Mouse (Mus musculus) kidney, postnatal 0 days (tissue): Measurements from ENCODE around the gene Mrpl20. TPM values are rescaled to one million over a fixed set of nuclear protein-coding genes. Genes with fewer than 3 reads are reported as not detected.
A peak's percentile ranks its signal among the peaks of the same experiment; 100 is the strongest.

Source experiments
- ATAC-seq: fragments of 200-750 bp; cut with Nextera tagmentation; replicated peaks from 2 replicates; pipeline ENCODE4 v1.8.0; 2017; ENCODE audit warnings: low read depth, moderate number of reproducible peaks, moderate TSS enrichment, moderate library complexity; ENCODE audit not compliant: low FRiP score
- DNase-seq: peaks from one replicate; pipeline ENCODE4 v3.0.0-alpha.2; 2016; ENCODE audit warnings: low spot score
- H3K27ac ChIP-seq: fragments of 300-500 bp; sonication (generic); 2 replicates; pipeline ENCODE4 v1.5.1; 2014; ENCODE audit warnings: mild to moderate bottlenecking
- H3K27me3 ChIP-seq: fragments of 300-500 bp; sonication (generic); 2 replicates; pipeline ENCODE4 v1.6.1; 2014; ENCODE audit warnings: low read length, mixed read lengths; ENCODE audit not compliant: insufficient read depth
- H3K36me3 ChIP-seq: fragments of 300-500 bp; sonication (generic); 2 replicates; pipeline ENCODE4 v1.6.1; 2014; ENCODE audit warnings: low read length, mixed read lengths; ENCODE audit not compliant: insufficient read depth
- H3K4me1 ChIP-seq: fragments of 300-500 bp; sonication (generic); replicated peaks from 2 replicates; pipeline ENCODE4 v1.6.1; 2014; ENCODE audit warnings: antibody characterized with exemption, low read length, mixed read lengths; ENCODE audit not compliant: insufficient read depth
- H3K4me2 ChIP-seq: fragments of 300-500 bp; sonication (generic); 2 replicates; pipeline ENCODE4 v1.6.1; 2014; ENCODE audit warnings: mild to moderate bottlenecking, low read length, moderate library complexity, mixed read lengths
- H3K4me3 ChIP-seq: fragments of 300-500 bp; sonication (generic); replicated peaks from 2 replicates; pipeline ENCODE4 v1.5.1; 2014; ENCODE audit warnings: low read depth, low read length
- H3K9ac ChIP-seq: fragments of 300-500 bp; sonication (generic); 2 replicates; pipeline ENCODE4 v1.6.1; 2014; ENCODE audit warnings: low read depth, low read length
- H3K9me3 ChIP-seq: fragments of 300-500 bp; sonication (generic); replicated peaks from 2 replicates; pipeline ENCODE4 v1.6.1; 2016; ENCODE audit warnings: low read length, inconsistent platforms, mixed read lengths
- CTCF ChIP-seq: IDR thresholded peaks from 2 replicates; pipeline ENCODE4 v1.5.1; 2016; ENCODE audit warnings: antibody characterized with exemption, low read depth, mild to moderate bottlenecking, moderate library complexity
- WGBS: fragments of 180-500 bp; shearing (Covaris S2); extraction: QIAGEN DNeasy Blood & Tissue Kit; methylation state at CpG from one replicate; pipeline ENCODE4 v1.1.7; 2014; 5-methylcytosine and 5-hydroxymethylcytosine counted together
- polyA plus RNA-seq: library from polyadenylated mRNA; unstranded; fragments of >200 nt; fragmentation: Nextera tagmentation; extraction: Ambion mirVana; gene quantifications from 2 replicates; pipeline ENCODE4 v1.2.1, GENCODE M21; 2015

Gene Mrpl20
- polyA plus RNA-seq, 1 experiment from 2014 or later: 294 TPM

- Histone ChIP-seq H3K4me1 (peaks cover 13% of the 10 kb centered on the region; the same call in 1 of the 2 replicates), H3K4me3 (peak overlapping the region; percentile 47), H3K27me3 (no peaks in the 10 kb centered on the region), H3K4me2 (peak overlapping the region; percentile 73), H3K36me3 (peaks cover 15% of the 10 kb centered on the region), H3K9ac (peak overlapping the region; percentile 54), H3K27ac (peak overlapping the region; percentile 91), H3K9me3 (no peaks in the 10 kb centered on the region)
- DNase-seq (no peak), ATAC-seq (peak; percentile 27; the same call in 1 of the 2 replicates)
- no peak for TF ChIP-seq CTCF
- WGBS: 14% methylated on average over 8 of the region's 8 CpGs
Observed at GRCm38 (mm10) chr4:155840076-155841002, 37.7 kb downstream of the Mrpl20 start.

- H3K9me3 ChIP-seq: no peaks in the 10 kb centered on the region
- WGBS: under 1% methylated on average over 32 of the region's 32 CpGs
- H3K36me3 ChIP-seq: peaks cover 15% of the 10 kb centered on the region
- TF ChIP-seq CTCF: peak; percentile 55; the same call in 1 of the 2 replicates
- ATAC-seq: peak; percentile 44
- H3K4me1 ChIP-seq: peaks cover 13% of the 10 kb centered on the region; the same call in 1 of the 2 replicates
- peak overlapping the region; percentile 54 for H3K9ac ChIP-seq
- peak overlapping the region; percentile 73 for H3K4me2 ChIP-seq
- no peaks in the 10 kb centered on the region for H3K27me3 ChIP-seq
- H3K4me3 ChIP-seq: peak overlapping the region; percentile 47
- H3K27ac ChIP-seq: no peak overlapping the region
- DNase-seq: peak; percentile 85
Observed at GRCm38 (mm10) chr4:155841003-155841454, 38.4 kb downstream of the Mrpl20 start.

- ATAC-seq (no peak), DNase-seq (no peak)
- H3K9me3 ChIP-seq: no peaks in the 10 kb centered on the region
- peak overlapping the region; percentile 73 for H3K4me2 ChIP-seq
- no peak overlapping the region for H3K27ac ChIP-seq
- 42% methylated on average over 38 of the region's 38 CpGs for WGBS
- H3K36me3 ChIP-seq: peaks cover 15% of the 10 kb centered on the region
- H3K4me3 ChIP-seq: no peak overlapping the region; the same call in 1 of the 2 replicates
- H3K27me3 ChIP-seq: no peaks in the 10 kb centered on the region
- no peak overlapping the region for H3K9ac ChIP-seq
- peaks cover 16% of the 10 kb centered on the region; the same call in 1 of the 2 replicates for H3K4me1 ChIP-seq
- no peak for TF ChIP-seq CTCF
Observed at GRCm38 (mm10) chr4:155841651-155842270, 39.1 kb downstream of the Mrpl20 start.

- 92% methylated on average over 5 of the region's 5 CpGs for WGBS
- H3K9me3 ChIP-seq: no peaks in the 10 kb centered on the region
- no peak overlapping the region for H3K9ac ChIP-seq
- H3K4me2 ChIP-seq: no peak overlapping the region
- no peak for TF ChIP-seq CTCF
- H3K4me3 ChIP-seq: no peak overlapping the region
- no peak overlapping the region for H3K27ac ChIP-seq
- no peak for ATAC-seq
- peaks cover 21% of the 10 kb centered on the region; the same call in 1 of the 2 replicates for H3K4me1 ChIP-seq
- DNase-seq: no peak
- H3K27me3 ChIP-seq: no peaks in the 10 kb centered on the region
- peaks cover 15% of the 10 kb centered on the region for H3K36me3 ChIP-seq
Observed at GRCm38 (mm10) chr4:155843231-155843630, 40.6 kb downstream of the Mrpl20 start.

- ATAC-seq (peak; percentile 88), DNase-seq (peak; percentile 90)
- H3K9me3 ChIP-seq: no peaks in the 10 kb centered on the region
- peak within 1 kb of the TSS; percentile 79 for H3K27ac ChIP-seq
- TF ChIP-seq CTCF: peak; percentile 55; the same call in 1 of the 2 replicates
- peak within 1 kb of the TSS; percentile 83 for H3K4me2 ChIP-seq
- peak within 1 kb of the TSS; percentile 84 for H3K9ac ChIP-seq
- H3K36me3 ChIP-seq: peaks cover 15% of the 10 kb centered on the region
- H3K4me3 ChIP-seq: peak within 1 kb of the TSS; percentile 76
- 1% methylated on average over 65 of the region's 65 CpGs for WGBS
- H3K27me3 ChIP-seq: no peaks in the 10 kb centered on the region
- H3K4me1 ChIP-seq: peaks cover 17% of the 10 kb centered on the region
Observed at GRCm38 (mm10) chr4:155846871-155847578, 44.3 kb downstream of the Mrpl20 start, which contains the start of gene Dvl1. Gene Dvl1, plus strand, starts transcription at chr4:155847402.
